Mouse (Mus musculus): Measurements from ENCODE around the gene Klf1. TPM values are rescaled to one million over a fixed set of nuclear protein-coding genes. Genes with fewer than 3 reads are reported as not detected.

The Klf1 gene
- polyA plus RNA-seq, 1 experiment = 0.10 TPM

DNA sequence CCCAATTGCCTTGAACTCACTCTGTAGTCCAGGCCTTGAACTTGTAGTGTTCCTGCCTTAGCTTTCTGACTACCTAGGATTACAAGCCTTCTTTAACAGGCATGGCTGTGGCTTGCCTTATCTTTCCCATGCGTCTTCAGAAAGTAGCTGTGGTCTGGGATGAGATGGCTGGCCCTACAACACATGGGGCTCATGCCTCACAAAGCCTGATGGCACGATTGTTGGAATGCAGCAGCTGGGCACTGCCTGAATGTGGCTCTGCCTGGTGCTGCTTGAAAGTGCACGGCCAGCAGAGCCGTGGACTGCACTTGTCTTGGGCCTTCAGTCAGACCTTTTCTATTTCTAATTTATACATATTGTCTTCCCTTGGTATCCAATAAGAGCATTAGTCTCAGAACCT, 17.0 kb upstream of the Klf1 start:
- Histone ChIP-seq H3K27me3 (ENCODE audit: control insufficient read depth, insufficient read depth, insufficient read length) (no peaks in the 10 kb centered on the region), H3K36me3 (ENCODE audit: control insufficient read depth, insufficient read depth) (no peaks in the 10 kb centered on the region)
- no peak for TF ChIP-seq MAX (IDR thresholded peaks at IDR 0.05; ENCODE audit: low read depth)
- TF ChIP-seq TCF12 (IDR thresholded peaks at IDR 0.05; ENCODE audit: insufficient read depth, poor library complexity, severe bottlenecking) = peak; percentile 34
- no peak for TF ChIP-seq SRF (IDR thresholded peaks at IDR 0.05; ENCODE audit: control insufficient read depth, insufficient read length, low read depth)
- peak; percentile 84 to 96 (median 85) for TF ChIP-seq MYOG (IDR thresholded peaks at IDR 0.05; ENCODE audit: control insufficient read depth in 1 of 3, insufficient read depth in 1 of 3, insufficient read length in 2 of 3, low read depth in 2 of 3)
- TF ChIP-seq USF1 (IDR thresholded peaks at IDR 0.05; ENCODE audit: low read depth) = no peak
- TF ChIP-seq POLR2A (IDR thresholded peaks at IDR 0.05; ENCODE audit: insufficient read length, low read depth) = no peak
- peak; percentile 43 for TF ChIP-seq TCF3 (IDR thresholded peaks at IDR 0.05; ENCODE audit: insufficient read length, low read depth)
- TF ChIP-seq POLR2AphosphoS2 (IDR thresholded peaks at IDR 0.05; ENCODE audit: insufficient read length, low read depth) = no peak
- no peak for TF ChIP-seq E2F4 (IDR thresholded peaks at IDR 0.05; ENCODE audit: insufficient read depth)
- TF ChIP-seq REST (IDR thresholded peaks at IDR 0.05; ENCODE audit: insufficient read depth, insufficient read length) = no peak
- peak in 2 of 3 experiments; percentile 75 to 82 for TF ChIP-seq MYOD1 (IDR thresholded peaks at IDR 0.05; ENCODE audit: control insufficient read depth in 1 of 3, insufficient read length in 2 of 3, low read depth in 2 of 3)
- TF ChIP-seq CEBPB (IDR thresholded peaks at IDR 0.05; ENCODE audit: insufficient read depth, poor library complexity, severe bottlenecking) = no peak

GRCm38 (mm10) chr8:84888280-84888679, 13.4 kb upstream of the Klf1 start:
- Histone ChIP-seq H3ac (ENCODE audit: control insufficient read depth, insufficient read length) (no peak overlapping the region), H3K79me2 (ENCODE audit: control insufficient read depth, insufficient read depth) (no peaks in the 10 kb centered on the region), H3K4me2 (ENCODE audit: low read depth) (no peak overlapping the region), H3K27me3 (ENCODE audit: control insufficient read depth, insufficient read depth, insufficient read length) (no peaks in the 10 kb centered on the region), H3K4me3 (no peak overlapping the region), H3K36me3 (ENCODE audit: control insufficient read depth, insufficient read depth) (no peaks in the 10 kb centered on the region)
- TF ChIP-seq MYOG (IDR thresholded peaks at IDR 0.05; ENCODE audit: control insufficient read depth in 1 of 3, insufficient read depth in 1 of 3, insufficient read length in 2 of 3, low read depth in 2 of 3) (peak; percentile 27 to 85 (median 78)), POLR2A (IDR thresholded peaks at IDR 0.05; ENCODE audit: insufficient read length, low read depth) (no peak), TCF3 (IDR thresholded peaks at IDR 0.05; ENCODE audit: insufficient read length, low read depth) (peak; percentile 20), TCF12 (IDR thresholded peaks at IDR 0.05; ENCODE audit: insufficient read depth, poor library complexity, severe bottlenecking) (no peak), E2F4 (IDR thresholded peaks at IDR 0.05; ENCODE audit: insufficient read depth) (no peak), MYOD1 (IDR thresholded peaks at IDR 0.05; ENCODE audit: control insufficient read depth in 1 of 3, insufficient read length in 2 of 3, low read depth in 2 of 3) (peak in 2 of 3 experiments; percentile 62 to 74), MAX (IDR thresholded peaks at IDR 0.05; ENCODE audit: low read depth) (no peak)

More for the DNA sequence above, 17.0 kb upstream of the Klf1 start:
- no peak overlapping the region for H3ac ChIP-seq (ENCODE audit: control insufficient read depth, insufficient read length)
- no peak overlapping the region for H3K4me3 ChIP-seq
- H3K4me2 ChIP-seq (ENCODE audit: low read depth) = no peak overlapping the region
- H3K79me2 ChIP-seq (ENCODE audit: control insufficient read depth, insufficient read depth) = no peaks in the 10 kb centered on the region

DNA sequence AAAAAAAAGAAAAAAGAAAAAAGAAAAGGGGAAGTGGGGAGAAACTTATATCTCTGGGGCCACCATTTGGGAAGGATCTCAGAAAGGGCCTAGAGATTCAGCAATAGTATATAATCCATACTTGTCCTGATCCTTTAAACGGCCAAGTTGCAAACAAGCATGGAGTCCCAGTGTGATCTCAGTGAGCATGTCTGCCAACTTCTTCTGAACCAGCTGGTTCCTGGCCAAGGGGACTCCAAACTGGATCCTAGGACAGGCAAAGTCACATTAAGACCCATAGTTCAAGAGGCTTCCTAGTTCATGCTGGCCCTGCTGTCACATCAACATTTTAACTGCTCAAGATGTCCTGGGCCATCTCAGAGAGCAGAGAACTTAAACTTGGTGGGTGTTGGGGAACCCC, 12.6 kb upstream of the Klf1 start:
- H3K4me3 ChIP-seq = no peak overlapping the region
- no peak overlapping the region for H3K4me2 ChIP-seq (ENCODE audit: low read depth)
- no peaks in the 10 kb centered on the region for H3K27me3 ChIP-seq (ENCODE audit: control insufficient read depth, insufficient read depth, insufficient read length)
- no peak overlapping the region for H3ac ChIP-seq (ENCODE audit: control insufficient read depth, insufficient read length)
- no peaks in the 10 kb centered on the region for H3K36me3 ChIP-seq (ENCODE audit: control insufficient read depth, insufficient read depth)
- TF ChIP-seq REST (IDR thresholded peaks at IDR 0.05; ENCODE audit: insufficient read depth, insufficient read length) (no peak), POLR2AphosphoS2 (IDR thresholded peaks at IDR 0.05; ENCODE audit: insufficient read length, low read depth) (no peak), SRF (IDR thresholded peaks at IDR 0.05; ENCODE audit: control insufficient read depth, insufficient read length, low read depth) (no peak), TCF12 (IDR thresholded peaks at IDR 0.05; ENCODE audit: insufficient read depth, poor library complexity, severe bottlenecking) (no peak), POLR2A (IDR thresholded peaks at IDR 0.05; ENCODE audit: insufficient read length, low read depth) (no peak), MAX (IDR thresholded peaks at IDR 0.05; ENCODE audit: low read depth) (no peak), MYOD1 (IDR thresholded peaks at IDR 0.05; ENCODE audit: control insufficient read depth in 1 of 3, insufficient read length in 2 of 3, low read depth in 2 of 3) (no peak), MYOG (IDR thresholded peaks at IDR 0.05; ENCODE audit: control insufficient read depth in 1 of 3, insufficient read depth in 1 of 3, insufficient read length in 2 of 3, low read depth in 2 of 3) (no peak), CEBPB (IDR thresholded peaks at IDR 0.05; ENCODE audit: insufficient read depth, poor library complexity, severe bottlenecking) (no peak), E2F4 (IDR thresholded peaks at IDR 0.05; ENCODE audit: insufficient read depth) (no peak), USF1 (IDR thresholded peaks at IDR 0.05; ENCODE audit: low read depth) (no peak), TCF3 (IDR thresholded peaks at IDR 0.05; ENCODE audit: insufficient read length, low read depth) (no peak)
- no peaks in the 10 kb centered on the region for H3K79me2 ChIP-seq (ENCODE audit: control insufficient read depth, insufficient read depth)

- Histone ChIP-seq H3ac (ENCODE audit: control insufficient read depth, insufficient read length) (peak overlapping the region; percentile 3), H3K36me3 (ENCODE audit: control insufficient read depth, insufficient read depth) (no peaks in the 10 kb centered on the region), H3K79me2 (ENCODE audit: control insufficient read depth, insufficient read depth) (no peaks in the 10 kb centered on the region), H3K27me3 (ENCODE audit: control insufficient read depth, insufficient read depth, insufficient read length) (no peaks in the 10 kb centered on the region), H3K4me3 (peak overlapping the region; percentile 31), H3K4me2 (ENCODE audit: low read depth) (peak overlapping the region; percentile 96)
- TF ChIP-seq MYOG (IDR thresholded peaks at IDR 0.05; ENCODE audit: control insufficient read depth in 1 of 3, insufficient read depth in 1 of 3, insufficient read length in 2 of 3, low read depth in 2 of 3) (no peak), POLR2AphosphoS2 (IDR thresholded peaks at IDR 0.05; ENCODE audit: insufficient read length, low read depth) (no peak), E2F4 (IDR thresholded peaks at IDR 0.05; ENCODE audit: insufficient read depth) (no peak), POLR2A (IDR thresholded peaks at IDR 0.05; ENCODE audit: insufficient read length, low read depth) (no peak), TCF12 (IDR thresholded peaks at IDR 0.05; ENCODE audit: insufficient read depth, poor library complexity, severe bottlenecking) (no peak), USF1 (IDR thresholded peaks at IDR 0.05; ENCODE audit: low read depth) (no peak), REST (IDR thresholded peaks at IDR 0.05; ENCODE audit: insufficient read depth, insufficient read length) (no peak)
These were observed 8.6 kb upstream of the Klf1 start for GRCm38 (mm10) chr8:84892993-84893708.
